Mouse (Mus musculus): Measurements from ENCODE around the gene Rabgap1l. TPM values are rescaled to one million over a fixed set of nuclear protein-coding genes. Genes with fewer than 3 reads are reported as not detected.
A peak's percentile ranks its signal among the peaks of the same experiment; 100 is the strongest.

Gene Rabgap1l
- polyA plus RNA-seq, 1 experiment, result 37.1 TPM

- no peak overlapping the region for H3K9ac ChIP-seq (ENCODE audit: low read depth, poor library complexity, severe bottlenecking)
- H3K4me3 ChIP-seq (ENCODE audit: low read depth, low read length), result no peak overlapping the region
- TF ChIP-seq CTCF (IDR thresholded peaks at IDR 0.05; ENCODE audit: low read depth, low read length) (no peak), EP300 (IDR thresholded peaks at IDR 0.05; ENCODE audit: insufficient read depth, low read depth, low read length) (no peak), POLR2A (IDR thresholded peaks at IDR 0.05; ENCODE audit: insufficient read depth, low read length) (no peak)
- H3K9me3 ChIP-seq (replicated peaks; ENCODE audit: control insufficient read depth, insufficient read depth, low read length, poor library complexity, severe bottlenecking), result no peaks in the 10 kb centered on the region
- no peak overlapping the region for H3K27ac ChIP-seq (ENCODE audit: insufficient read depth, low read length)
- no peaks in the 10 kb centered on the region for H3K27me3 ChIP-seq (ENCODE audit: control insufficient read depth, insufficient read depth, low read length, poor library complexity, severe bottlenecking)
- H3K36me3 ChIP-seq (ENCODE audit: control insufficient read depth, insufficient read depth, low read length, poor library complexity, severe bottlenecking), result no peaks in the 10 kb centered on the region
- no peaks in the 10 kb centered on the region for H3K4me1 ChIP-seq (ENCODE audit: control insufficient read depth, insufficient read depth, low read length)
Observed at GRCm38 (mm10) chr1:160566458-160566857, 226.6 kb downstream of the Rabgap1l start.

GRCm38 (mm10) chr1:160561381-160561780, 231.6 kb downstream of the Rabgap1l start:
- no peaks in the 10 kb centered on the region for H3K4me1 ChIP-seq (ENCODE audit: control insufficient read depth, insufficient read depth, low read length)
- no peaks in the 10 kb centered on the region for H3K36me3 ChIP-seq (ENCODE audit: control insufficient read depth, insufficient read depth, low read length, poor library complexity, severe bottlenecking)
- H3K4me3 ChIP-seq (ENCODE audit: low read depth, low read length), result no peak overlapping the region
- no peak overlapping the region for H3K9ac ChIP-seq (ENCODE audit: low read depth, poor library complexity, severe bottlenecking)
- TF ChIP-seq CTCF (IDR thresholded peaks at IDR 0.05; ENCODE audit: low read depth, low read length), result peak; percentile 43
- no peak for TF ChIP-seq POLR2A (IDR thresholded peaks at IDR 0.05; ENCODE audit: insufficient read depth, low read length)
- no peak overlapping the region for H3K27ac ChIP-seq (ENCODE audit: insufficient read depth, low read length)
- H3K27me3 ChIP-seq (ENCODE audit: control insufficient read depth, insufficient read depth, low read length, poor library complexity, severe bottlenecking), result no peaks in the 10 kb centered on the region
- H3K9me3 ChIP-seq (replicated peaks; ENCODE audit: control insufficient read depth, insufficient read depth, low read length, poor library complexity, severe bottlenecking), result no peaks in the 10 kb centered on the region

- H3K27ac ChIP-seq (ENCODE audit: insufficient read depth, low read length), result no peak overlapping the region
- no peak overlapping the region for H3K4me3 ChIP-seq (ENCODE audit: low read depth, low read length)
- H3K4me1 ChIP-seq (ENCODE audit: control insufficient read depth, insufficient read depth, low read length), result no peaks in the 10 kb centered on the region
- H3K36me3 ChIP-seq (ENCODE audit: control insufficient read depth, insufficient read depth, low read length, poor library complexity, severe bottlenecking), result no peaks in the 10 kb centered on the region
- no peak for TF ChIP-seq CTCF (IDR thresholded peaks at IDR 0.05; ENCODE audit: low read depth, low read length)
- H3K9ac ChIP-seq (ENCODE audit: low read depth, poor library complexity, severe bottlenecking), result no peak overlapping the region
- H3K9me3 ChIP-seq (replicated peaks; ENCODE audit: control insufficient read depth, insufficient read depth, low read length, poor library complexity, severe bottlenecking), result no peaks in the 10 kb centered on the region
- H3K27me3 ChIP-seq (ENCODE audit: control insufficient read depth, insufficient read depth, low read length, poor library complexity, severe bottlenecking), result no peaks in the 10 kb centered on the region
Observed at GRCm38 (mm10) chr1:160550636-160551035, 242.4 kb downstream of the Rabgap1l start.

- no peaks in the 10 kb centered on the region for H3K9me3 ChIP-seq (replicated peaks; ENCODE audit: control insufficient read depth, insufficient read depth, low read length, poor library complexity, severe bottlenecking)
- H3K4me3 ChIP-seq (ENCODE audit: low read depth, low read length), result no peak overlapping the region
- H3K4me1 ChIP-seq (ENCODE audit: control insufficient read depth, insufficient read depth, low read length), result no peaks in the 10 kb centered on the region
- no peaks in the 10 kb centered on the region for H3K27me3 ChIP-seq (ENCODE audit: control insufficient read depth, insufficient read depth, low read length, poor library complexity, severe bottlenecking)
- H3K27ac ChIP-seq (ENCODE audit: insufficient read depth, low read length), result peak overlapping the region; percentile 65
- H3K9ac ChIP-seq (ENCODE audit: low read depth, poor library complexity, severe bottlenecking), result no peak overlapping the region
- H3K36me3 ChIP-seq (ENCODE audit: control insufficient read depth, insufficient read depth, low read length, poor library complexity, severe bottlenecking), result no peaks in the 10 kb centered on the region
- no peak for TF ChIP-seq EP300 (IDR thresholded peaks at IDR 0.05; ENCODE audit: insufficient read depth, low read depth, low read length)
- no peak for TF ChIP-seq CTCF (IDR thresholded peaks at IDR 0.05; ENCODE audit: low read depth, low read length)
Observed at GRCm38 (mm10) chr1:160547934-160548876, 244.8 kb downstream of the Rabgap1l start.

GRCm38 (mm10) chr1:160535649-160536048, 257.4 kb downstream of the Rabgap1l start:
- Histone ChIP-seq H3K9me3 (replicated peaks; ENCODE audit: control insufficient read depth, insufficient read depth, low read length, poor library complexity, severe bottlenecking) (no peaks in the 10 kb centered on the region), H3K4me1 (ENCODE audit: control insufficient read depth, insufficient read depth, low read length) (no peaks in the 10 kb centered on the region), H3K27ac (ENCODE audit: insufficient read depth, low read length) (no peak overlapping the region), H3K4me3 (ENCODE audit: low read depth, low read length) (no peak overlapping the region), H3K9ac (ENCODE audit: low read depth, poor library complexity, severe bottlenecking) (no peak overlapping the region), H3K36me3 (ENCODE audit: control insufficient read depth, insufficient read depth, low read length, poor library complexity, severe bottlenecking) (no peaks in the 10 kb centered on the region), H3K27me3 (ENCODE audit: control insufficient read depth, insufficient read depth, low read length, poor library complexity, severe bottlenecking) (no peaks in the 10 kb centered on the region)
- TF ChIP-seq EP300 (IDR thresholded peaks at IDR 0.05; ENCODE audit: insufficient read depth, low read depth, low read length) (no peak), CTCF (IDR thresholded peaks at IDR 0.05; ENCODE audit: low read depth, low read length) (no peak), POLR2A (IDR thresholded peaks at IDR 0.05; ENCODE audit: insufficient read depth, low read length) (no peak)

GRCm38 (mm10) chr1:160534571-160535335, 258.3 kb downstream of the Rabgap1l start:
- H3K27ac ChIP-seq (ENCODE audit: insufficient read depth, low read length), result no peak overlapping the region
- TF ChIP-seq CTCF (IDR thresholded peaks at IDR 0.05; ENCODE audit: low read depth, low read length) (no peak), EP300 (IDR thresholded peaks at IDR 0.05; ENCODE audit: insufficient read depth, low read depth, low read length) (no peak), POLR2A (IDR thresholded peaks at IDR 0.05; ENCODE audit: insufficient read depth, low read length) (no peak)
- no peak overlapping the region for H3K9ac ChIP-seq (ENCODE audit: low read depth, poor library complexity, severe bottlenecking)
- no peaks in the 10 kb centered on the region for H3K36me3 ChIP-seq (ENCODE audit: control insufficient read depth, insufficient read depth, low read length, poor library complexity, severe bottlenecking)
- H3K4me1 ChIP-seq (ENCODE audit: control insufficient read depth, insufficient read depth, low read length), result no peaks in the 10 kb centered on the region
- H3K27me3 ChIP-seq (ENCODE audit: control insufficient read depth, insufficient read depth, low read length, poor library complexity, severe bottlenecking), result no peaks in the 10 kb centered on the region
- H3K9me3 ChIP-seq (replicated peaks; ENCODE audit: control insufficient read depth, insufficient read depth, low read length, poor library complexity, severe bottlenecking), result no peaks in the 10 kb centered on the region
- no peak overlapping the region for H3K4me3 ChIP-seq (ENCODE audit: low read depth, low read length)
